Mouse (Mus musculus) activated CD4-positive, CD25-positive, alpha-beta regulatory T cell (primary cell): ENCODE data around the gene Mgat4b. TPM values are rescaled to one million over a fixed set of nuclear protein-coding genes. Genes with fewer than 3 reads are reported as not detected.

Experiments used
- polyA plus RNA-seq, 2 experiments: library from polyadenylated mRNA; unstranded; fragments of 100-300 nt; shearing (Covaris generic); gene quantifications; one replicate each; pipeline ENCODE4 v1.2.1; 2017

Gene Mgat4b
- 10 to 100 TPM; 21.2 to 25.3 TPM for polyA plus RNA-seq

GRCm38 (mm10) chr11:50210505-50211151 is at the start of gene Mgat4b, which contains the start of gene Sqstm1:
TSS of gene Mgat4b (plus strand) at chr11:50210890.
TSS of gene Sqstm1 (minus strand) at chr11:50210827.

GRCm38 (mm10) chr11:50174111-50174729 is 36.5 kb upstream of the Mgat4b start, which contains the start of gene Mrnip:
TSS of gene Mrnip (plus strand) at chr11:50174444.

GRCm38 (mm10) chr11:50238324-50238723 is 27.6 kb downstream of the Mgat4b start, which contains the start of gene Ltc4s:
TSS of gene Ltc4s (minus strand) at chr11:50238616.

Other genes starting within 250 kb of the Mgat4b start
- 10 to 100 TPM; 20.0 to 41.0 TPM for gene Rnf130, start 185.5 kb upstream of the Mgat4b start, polyA plus RNA-seq
- gene Tbc1d9b, start 79.5 kb upstream of the Mgat4b start, polyA plus RNA-seq: 10 to 100 TPM; 45.0 to 64.2 TPM
- gene Mrnip, start 36.4 kb upstream of the Mgat4b start, polyA plus RNA-seq: 1 to 10 TPM; 3.5 to 9.0 TPM
- 100 to 1,000 TPM; 248 to 377 TPM for gene Sqstm1, start 63 bp upstream of the Mgat4b start, polyA plus RNA-seq
- 1 to 10 TPM in 1 of 2 experiments, under 1 TPM in 1; 0.88 to 1.8 TPM for gene Ltc4s, start 27.7 kb downstream of the Mgat4b start, polyA plus RNA-seq
- 1 to 10 TPM; 3.9 to 5.0 TPM for gene Maml1, start 81.4 kb downstream of the Mgat4b start, polyA plus RNA-seq
- 100 to 1,000 TPM; 178 to 220 TPM for gene Canx, start 114.8 kb downstream of the Mgat4b start, polyA plus RNA-seq
- gene Cby3, start 143.6 kb downstream of the Mgat4b start, polyA plus RNA-seq: not detected
- 100 to 1,000 TPM; 174 to 202 TPM for gene Hnrnph1, start 166.1 kb downstream of the Mgat4b start, polyA plus RNA-seq
- gene Rufy1, start 220.2 kb downstream of the Mgat4b start, polyA plus RNA-seq: 10 to 100 TPM; 31.7 to 38.3 TPM